Mouse (Mus musculus): ENCODE data around the gene Nid1.

GRCm38 (mm10) chr13:13536555-13536954 lies 99.2 kb downstream of the Nid1 start:
- TF ChIP-seq CTCF (IDR thresholded peaks at IDR 0.05) (no peak), EP300 (IDR thresholded peaks at IDR 0.05; ENCODE audit: insufficient read depth, low read depth, low read length) (no peak), POLR2A (IDR thresholded peaks at IDR 0.05; ENCODE audit: insufficient read depth, low read depth, low read length) (no peak)

Measured in heart, adult 2 months (tissue).